Mouse (Mus musculus) heart, postnatal 0 days (tissue): Measurements from ENCODE around the gene Srrm3. TPM values are rescaled to one million over a fixed set of nuclear protein-coding genes. Genes with fewer than 3 reads are reported as not detected.
A peak's percentile ranks its signal among the peaks of the same experiment; 100 is the strongest.

Experiments
- ATAC-seq: fragments of 200-750 bp; cut with Nextera tagmentation; 2 replicates; pipeline ENCODE4 v1.8.0; 2017; ENCODE audit warnings: low read depth, moderate number of reproducible peaks, moderate library complexity; ENCODE audit not compliant: insufficient read depth
- DNase-seq: peaks from one replicate; pipeline ENCODE4 v3.0.0-alpha.2; 2016; ENCODE audit warnings: low spot score
- H3K27ac ChIP-seq: fragments of 300-500 bp; sonication (generic); 2 replicates; pipeline ENCODE4 v1.5.1; 2014; ENCODE audit warnings: low read depth, mild to moderate bottlenecking
- H3K27me3 ChIP-seq: fragments of 300-500 bp; sonication (generic); 2 replicates; pipeline ENCODE4 v1.6.1; 2014; ENCODE audit warnings: low read length, mixed read lengths; ENCODE audit not compliant: control insufficient read depth, insufficient read depth
- H3K36me3 ChIP-seq: fragments of 300-500 bp; sonication (generic); replicated peaks from 2 replicates; pipeline ENCODE4 v1.6.1; 2014; ENCODE audit warnings: low read length, mixed read lengths; ENCODE audit not compliant: control insufficient read depth, insufficient read depth
- H3K4me1 ChIP-seq: fragments of 300-500 bp; sonication (generic); 2 replicates; pipeline ENCODE4 v1.6.1; 2014; ENCODE audit warnings: antibody characterized with exemption; ENCODE audit not compliant: control insufficient read depth, insufficient read depth
- H3K4me2 ChIP-seq: fragments of 300-500 bp; sonication (generic); 2 replicates; pipeline ENCODE4 v1.6.1; 2014; ENCODE audit warnings: low read depth, mild to moderate bottlenecking, low read length, moderate library complexity
- H3K4me3 ChIP-seq: fragments of 300-500 bp; sonication (generic); 2 replicates; pipeline ENCODE4 v1.5.1; 2014; ENCODE audit warnings: low read depth, low read length
- H3K9ac ChIP-seq: fragments of 300-500 bp; sonication (generic); replicated peaks from 2 replicates; pipeline ENCODE4 v1.6.1; 2014; ENCODE audit warnings: low read depth, low read length, mixed read lengths
- H3K9me3 ChIP-seq: fragments of 300-500 bp; sonication (generic); replicated peaks from 2 replicates; pipeline ENCODE4 v1.6.1; 2016; ENCODE audit warnings: low read length; ENCODE audit not compliant: control insufficient read depth
- CTCF ChIP-seq: IDR thresholded peaks from 2 replicates; pipeline ENCODE4 v1.5.1; 2016; ENCODE audit warnings: antibody characterized with exemption, control low read depth, low read depth
- EP300 ChIP-seq: IDR thresholded peaks from 2 replicates; pipeline ENCODE4 v1.6.1; 2016; ENCODE audit warnings: antibody characterized with exemption, low read depth
- whole genome bisulfite sequencing: fragments of 180-500 bp; shearing (Covaris S2); extraction: QIAGEN DNeasy Blood & Tissue Kit; methylation state at CpG from one replicate; pipeline ENCODE4 v1.1.7; 2014; 5-methylcytosine and 5-hydroxymethylcytosine counted together
- polyA plus RNA-seq: library from polyadenylated mRNA; unstranded; fragments of >200 nt; fragmentation: Nextera tagmentation; extraction: Ambion mirVana; gene quantifications from 2 replicates; pipeline ENCODE4 v1.2.1, GENCODE M21; 2015
- total RNA-seq: library from RNA; depleted of rRNA; stranded (reverse); fragments of >200 nt; gene quantifications from 2 replicates; pipeline ENCODE4 v1.2.3, GENCODE M21; 2014; ENCODE audit warnings: low replicate concordance

Srrm3 gene
- total and polyA plus RNA-seq, 2 experiments from 2014 or later, result 0.31 TPM; not detected in 1

DNA sequence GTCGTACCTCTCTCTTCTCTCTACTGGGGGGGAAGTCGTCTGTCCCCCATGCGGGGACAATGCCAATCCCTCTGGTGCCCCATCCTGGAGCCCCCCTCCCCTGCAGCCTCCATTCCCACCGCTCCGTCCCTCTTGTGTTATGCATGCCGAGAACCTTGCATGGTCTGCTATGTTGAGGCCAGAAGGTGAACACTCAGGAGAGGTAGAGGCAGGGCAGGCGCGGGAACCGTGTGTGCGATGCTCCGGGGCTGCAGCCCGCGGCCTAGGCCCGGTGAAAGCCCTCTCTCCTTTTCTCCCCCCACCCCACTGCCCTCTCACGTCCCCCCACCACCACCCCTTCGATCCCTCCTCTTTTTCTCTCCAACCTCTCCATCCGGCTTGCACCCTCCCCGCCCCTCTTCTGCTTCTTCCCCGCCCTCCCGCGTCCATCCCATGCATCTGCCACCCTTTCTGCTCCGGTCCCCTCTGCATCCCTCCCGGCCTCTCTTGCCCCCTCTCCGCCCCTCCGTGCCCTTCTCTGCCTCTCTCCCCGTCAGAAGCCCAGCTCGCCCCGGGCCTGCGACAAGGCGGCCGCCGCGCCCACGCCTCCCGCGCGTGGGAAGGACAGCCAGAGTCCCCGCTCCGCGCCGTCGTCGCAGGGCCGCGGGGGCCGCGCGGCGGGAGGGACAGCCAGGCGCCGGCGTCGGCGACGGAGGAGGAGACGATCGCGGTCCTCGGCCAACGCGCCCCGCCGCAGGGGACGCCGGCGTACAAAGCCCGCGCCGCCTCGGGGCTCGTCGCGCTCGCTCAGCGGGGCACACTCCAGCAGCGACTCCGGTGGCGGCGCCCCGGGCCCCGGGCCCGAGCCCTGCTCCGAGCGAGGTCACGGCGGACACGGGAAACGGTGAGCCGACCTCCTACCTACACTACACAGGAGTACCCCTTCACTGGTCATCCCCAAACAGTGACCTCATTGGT lies 61.2 kb downstream of the Srrm3 start:
- ATAC-seq (peak; percentile 18; the same call in 1 of the 2 replicates), DNase-seq (no peak)
- H3K27me3 ChIP-seq, result peaks cover 68% of the 10 kb centered on the region

DNA sequence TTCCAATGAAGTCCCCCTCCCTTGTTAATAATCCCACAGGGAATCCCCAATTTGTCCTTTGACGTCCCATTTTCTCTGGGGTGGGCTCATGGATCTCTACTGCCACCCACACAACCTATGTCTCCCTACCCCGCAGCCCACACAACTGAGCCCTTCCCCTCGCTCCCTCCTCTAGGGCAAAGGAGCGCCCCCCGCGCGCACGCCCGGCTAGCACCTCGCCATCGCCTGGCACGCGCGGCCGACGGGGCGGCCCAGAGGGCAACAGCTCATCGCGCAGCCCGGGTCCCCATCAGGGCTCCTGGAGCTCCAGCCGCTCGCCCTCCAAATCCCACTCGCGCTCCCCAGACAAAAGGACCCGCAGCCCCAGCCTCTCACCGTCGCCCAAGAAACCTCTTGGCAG lies 62.0 kb downstream of the Srrm3 start:
- Histone ChIP-seq H3K9ac (no peak overlapping the region), H3K27me3 (peaks cover 72% of the 10 kb centered on the region), H3K4me1 (0 out of 2 replicates have a peak, but pooled peaks cover 5% of the 10 kb centered on the region), H3K36me3 (no peaks in the 10 kb centered on the region), H3K4me2 (peak overlapping the region; percentile 72), H3K27ac (no peak overlapping the region), H3K9me3 (no peaks in the 10 kb centered on the region), H3K4me3 (peak overlapping the region; percentile 51)
- DNase-seq (no peak), ATAC-seq (no peak)
- TF ChIP-seq EP300, result no peak
- no peak for TF ChIP-seq CTCF
- WGBS, result 2% methylated on average over 27 of the region's 27 CpGs

More for the DNA sequence above, 61.2 kb downstream of the Srrm3 start:
- WGBS, result 1% methylated on average over 73 of the region's 89 CpGs
- no peaks in the 10 kb centered on the region for H3K9me3 ChIP-seq
- H3K36me3 ChIP-seq, result no peaks in the 10 kb centered on the region
- 0 out of 2 replicates have a peak, but pooled peaks cover 5% of the 10 kb centered on the region for H3K4me1 ChIP-seq
- H3K27ac ChIP-seq, result no peak overlapping the region
- peak overlapping the region; percentile 72 for H3K4me2 ChIP-seq
- peak overlapping the region; percentile 51 for H3K4me3 ChIP-seq
- peak overlapping the region; percentile 14; the same call in 1 of the 2 replicates for H3K9ac ChIP-seq
- no peak for TF ChIP-seq CTCF
- TF ChIP-seq EP300, result no peak

DNA sequence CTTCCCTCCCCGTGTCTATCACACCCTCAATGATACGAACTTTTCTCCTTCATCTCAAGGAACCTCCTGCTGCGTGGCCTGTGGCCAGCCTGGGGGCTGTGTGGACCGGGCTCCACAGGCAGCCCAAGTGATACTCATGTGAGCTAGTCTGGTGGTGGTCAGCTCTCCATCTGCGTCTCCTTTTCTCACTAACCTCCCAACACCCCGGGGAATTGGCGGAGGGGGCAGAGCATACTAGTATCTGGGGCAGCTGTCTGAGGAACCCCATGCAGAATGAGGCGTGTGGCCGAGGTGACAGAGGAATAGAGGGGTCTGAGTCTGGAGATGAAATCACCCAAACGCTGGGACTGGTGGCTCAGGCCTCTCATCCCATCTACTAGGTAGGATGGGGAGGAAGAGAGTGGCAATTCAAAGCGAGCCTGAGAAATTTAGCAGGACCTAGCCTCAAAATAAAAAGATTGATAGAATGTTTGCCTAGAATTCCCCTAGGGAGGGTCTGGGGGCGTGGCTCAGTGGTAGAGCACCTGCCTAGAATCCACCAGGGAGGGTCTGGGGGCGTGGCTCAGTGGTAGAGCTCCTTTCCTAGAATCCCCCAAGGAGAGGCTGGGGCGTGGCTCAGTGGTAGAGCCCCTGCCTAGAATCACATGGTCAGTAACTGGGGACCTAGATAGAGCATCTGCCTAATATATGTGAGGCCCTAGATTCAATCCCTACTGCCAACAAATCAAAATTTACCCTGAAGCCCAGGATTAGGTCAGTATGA lies 63.2 kb downstream of the Srrm3 start:
- DNase-seq (no peak), ATAC-seq (no peak)
- no peak overlapping the region for H3K4me2 ChIP-seq
- no peak overlapping the region for H3K27ac ChIP-seq
- H3K9me3 ChIP-seq, result no peaks in the 10 kb centered on the region
- no peak overlapping the region for H3K4me3 ChIP-seq
- TF ChIP-seq CTCF, result no peak
- TF ChIP-seq EP300, result no peak
- 0 out of 2 replicates have a peak, but pooled peaks cover 5% of the 10 kb centered on the region for H3K4me1 ChIP-seq
- H3K9ac ChIP-seq, result no peak overlapping the region
- H3K36me3 ChIP-seq, result no peaks in the 10 kb centered on the region
- peaks cover 72% of the 10 kb centered on the region for H3K27me3 ChIP-seq
- 58% methylated on average over 14 of the region's 14 CpGs for WGBS

DNA sequence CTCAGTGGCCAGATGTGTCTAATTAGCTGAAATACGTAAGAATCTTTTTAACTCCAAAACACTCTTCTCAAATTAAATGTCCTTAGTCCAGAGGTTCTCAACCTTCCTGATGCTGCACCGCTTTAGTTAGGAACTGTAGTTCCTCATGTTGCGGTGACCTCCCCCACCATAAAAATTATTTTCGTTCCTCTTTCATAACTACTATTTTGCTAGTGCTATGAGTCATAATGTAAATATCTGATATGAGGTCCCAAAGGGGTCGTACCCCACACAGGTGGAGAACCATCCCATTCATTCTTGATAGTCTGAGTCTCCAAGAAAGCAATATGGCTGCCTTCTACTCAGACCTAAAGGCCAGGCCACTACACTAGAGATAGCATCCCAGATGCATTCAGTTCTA lies 63.8 kb downstream of the Srrm3 start:
- Histone ChIP-seq H3K27ac (no peak overlapping the region), H3K9me3 (no peaks in the 10 kb centered on the region), H3K9ac (no peak overlapping the region), H3K27me3 (peaks cover 66% of the 10 kb centered on the region), H3K4me1 (0 out of 2 replicates have a peak, but pooled peaks cover 5% of the 10 kb centered on the region), H3K4me2 (no peak overlapping the region), H3K4me3 (no peak overlapping the region), H3K36me3 (no peaks in the 10 kb centered on the region)
- 83% methylated on average over 5 of the region's 5 CpGs for WGBS
- DNase-seq, result no peak
- no peak for TF ChIP-seq CTCF
- no peak for TF ChIP-seq EP300
- ATAC-seq, result no peak

DNA sequence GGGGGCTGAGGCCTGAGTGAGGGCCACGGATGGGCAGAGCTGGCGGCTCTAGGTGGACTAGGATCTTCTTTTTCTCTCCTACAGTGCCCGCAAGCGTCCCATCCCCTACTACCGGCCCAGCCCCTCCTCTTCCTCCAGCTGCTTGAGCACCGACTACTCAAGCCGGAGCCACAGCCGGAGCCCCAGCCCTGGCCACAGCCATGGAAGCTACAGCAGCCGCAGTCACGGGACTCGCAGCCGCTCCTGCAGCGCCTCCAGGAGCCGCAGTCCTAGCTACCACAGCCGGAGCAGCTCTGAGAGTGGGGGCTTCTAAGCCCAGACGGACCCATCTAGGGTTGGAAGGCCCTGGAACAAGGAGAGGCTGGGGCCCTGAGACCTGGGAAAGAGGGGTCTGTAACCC lies 66.3 kb downstream of the Srrm3 start:
- TF ChIP-seq EP300 (no peak), CTCF (no peak)
- ATAC-seq (no peak), DNase-seq (no peak)
- no peaks in the 10 kb centered on the region for H3K9me3 ChIP-seq
- H3K27me3 ChIP-seq, result peaks cover 44% of the 10 kb centered on the region
- no peak overlapping the region for H3K27ac ChIP-seq
- WGBS, result 18% methylated on average over 16 of the region's 16 CpGs
- no peak overlapping the region for H3K9ac ChIP-seq
- no peak overlapping the region for H3K4me3 ChIP-seq
- H3K4me2 ChIP-seq, result no peak overlapping the region
- peaks cover 6% of the 10 kb centered on the region; the same call in 1 of the 2 replicates for H3K4me1 ChIP-seq
- no peaks in the 10 kb centered on the region for H3K36me3 ChIP-seq
